Mouse (Mus musculus) embryo, embryonic 10.5 days (tissue): ENCODE measurements around the gene Tac4.

Experiments
- DNase-seq: peaks from one replicate; pipeline ENCODE4 v3.0.0-alpha.2; 2015; ENCODE audit warnings: low spot score

The Tac4 gene

DNA sequence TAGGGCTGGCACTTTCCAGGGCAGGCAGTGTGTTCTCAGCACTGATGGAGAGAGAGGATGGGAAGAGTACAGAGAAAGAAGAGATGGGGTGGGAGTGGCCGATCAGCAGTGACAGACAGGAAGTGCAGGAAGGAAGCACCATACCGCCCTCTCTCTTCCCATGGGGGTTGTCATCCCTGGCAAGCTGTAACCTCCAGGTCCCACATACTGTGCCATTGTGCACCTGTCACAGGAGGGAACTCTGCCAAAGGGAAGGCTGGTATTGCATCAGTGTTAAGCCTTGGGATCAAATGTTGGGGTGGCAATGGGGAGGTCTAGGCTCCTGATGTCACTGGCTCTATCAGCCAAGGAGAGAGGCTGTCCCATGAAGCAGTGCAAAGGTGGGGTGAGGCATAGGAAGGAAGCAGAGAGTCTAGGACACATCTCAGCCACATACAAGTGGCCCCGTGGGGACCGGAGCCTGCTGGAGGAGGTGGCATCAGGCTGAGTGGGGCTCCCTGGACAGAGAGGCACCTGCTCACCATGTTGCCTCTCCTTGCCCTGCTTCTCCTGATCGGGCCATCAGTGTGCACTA is at the start of gene Tac4:
Gene Tac4 (plus strand): TSS at position 352 of the 574 bp plus-strand sequence.
- DNase-seq: no peak

DNA sequence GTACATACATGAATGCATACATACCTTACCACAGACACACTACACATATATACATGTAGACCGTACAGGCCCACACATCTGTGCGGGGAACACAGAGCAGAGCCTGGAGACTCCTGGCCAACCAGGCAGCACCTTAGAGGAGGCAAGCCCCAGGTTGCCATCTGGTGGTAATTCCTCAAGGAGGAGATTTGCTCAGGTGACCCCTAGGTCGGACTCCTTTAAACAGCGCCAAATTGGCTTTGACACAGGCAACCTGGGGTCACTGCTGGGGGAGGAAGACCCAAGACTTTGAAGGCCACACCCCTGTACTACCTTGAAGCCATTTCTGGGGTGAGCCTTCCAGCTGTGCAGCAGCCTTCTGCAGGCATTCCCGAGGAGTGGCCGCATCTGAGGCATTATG is 47.7 kb upstream of the Tac4 start:
- DNase-seq: no peak

- DNase-seq: peak; percentile 40
Measured at GRCm38 (mm10) chr11:95214305-95214704, 47.0 kb upstream of the Tac4 start.

DNA sequence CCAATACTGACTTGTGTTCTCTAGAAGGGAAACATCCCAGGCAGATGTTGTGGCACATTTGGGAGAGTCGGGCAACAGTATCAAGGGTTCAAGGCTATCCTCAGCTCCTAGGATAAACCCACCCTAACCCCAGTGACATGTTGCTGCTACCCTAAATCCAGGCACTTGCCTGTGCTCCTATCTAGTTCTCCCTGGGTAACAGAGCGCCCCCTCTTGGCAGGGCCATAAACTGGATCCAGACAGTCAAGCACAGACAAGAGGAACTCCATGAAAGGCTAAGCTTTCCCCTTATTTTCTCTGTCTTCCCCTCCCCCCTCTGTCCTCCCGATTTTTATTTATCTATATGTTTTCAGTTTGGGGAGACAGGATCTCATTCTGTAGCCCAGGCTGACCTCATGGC is 45.1 kb upstream of the Tac4 start:
- DNase-seq: no peak

DNA sequence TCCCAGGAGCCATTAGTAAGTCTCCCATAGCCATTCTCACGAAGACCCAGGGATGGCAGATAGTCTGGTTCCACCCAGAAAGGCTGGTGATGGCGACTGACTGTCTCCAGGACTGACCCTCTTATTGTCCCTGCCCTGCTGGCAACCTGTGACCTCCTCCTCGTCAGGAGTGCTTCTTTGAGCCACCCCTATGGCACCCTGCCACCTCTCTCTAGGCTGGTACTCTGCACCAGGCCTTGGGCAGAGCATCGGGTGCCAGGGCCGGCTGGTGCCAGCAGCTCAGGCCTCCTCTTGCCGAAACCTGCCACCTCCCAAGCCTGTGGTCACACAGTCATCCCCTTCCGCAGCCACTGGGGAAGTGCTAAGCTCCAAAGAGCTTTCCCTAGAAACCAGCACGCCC is 42.2 kb upstream of the Tac4 start:
- no peak for DNase-seq

DNA sequence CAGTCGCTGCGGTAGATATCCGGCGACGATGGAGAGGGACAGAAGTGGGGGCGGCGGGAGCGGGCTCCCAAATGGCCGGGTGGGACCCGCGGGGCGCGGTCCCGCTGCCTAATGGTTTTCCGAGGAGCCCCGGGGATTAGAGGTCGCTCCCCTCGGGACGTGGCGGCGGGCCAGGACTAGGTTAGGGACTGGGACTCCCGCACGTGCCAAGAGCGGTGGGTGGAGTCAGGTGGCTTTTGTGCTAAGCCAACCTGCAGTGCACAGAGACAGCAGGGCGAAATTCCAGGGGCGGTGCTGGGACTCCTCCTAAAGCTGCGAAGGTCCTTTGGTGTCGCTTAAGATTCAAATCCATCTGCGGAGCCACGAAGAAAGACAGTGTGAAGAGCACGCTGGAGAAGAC is 37.9 kb upstream of the Tac4 start:
- peak; percentile 43 for DNase-seq

DNA sequence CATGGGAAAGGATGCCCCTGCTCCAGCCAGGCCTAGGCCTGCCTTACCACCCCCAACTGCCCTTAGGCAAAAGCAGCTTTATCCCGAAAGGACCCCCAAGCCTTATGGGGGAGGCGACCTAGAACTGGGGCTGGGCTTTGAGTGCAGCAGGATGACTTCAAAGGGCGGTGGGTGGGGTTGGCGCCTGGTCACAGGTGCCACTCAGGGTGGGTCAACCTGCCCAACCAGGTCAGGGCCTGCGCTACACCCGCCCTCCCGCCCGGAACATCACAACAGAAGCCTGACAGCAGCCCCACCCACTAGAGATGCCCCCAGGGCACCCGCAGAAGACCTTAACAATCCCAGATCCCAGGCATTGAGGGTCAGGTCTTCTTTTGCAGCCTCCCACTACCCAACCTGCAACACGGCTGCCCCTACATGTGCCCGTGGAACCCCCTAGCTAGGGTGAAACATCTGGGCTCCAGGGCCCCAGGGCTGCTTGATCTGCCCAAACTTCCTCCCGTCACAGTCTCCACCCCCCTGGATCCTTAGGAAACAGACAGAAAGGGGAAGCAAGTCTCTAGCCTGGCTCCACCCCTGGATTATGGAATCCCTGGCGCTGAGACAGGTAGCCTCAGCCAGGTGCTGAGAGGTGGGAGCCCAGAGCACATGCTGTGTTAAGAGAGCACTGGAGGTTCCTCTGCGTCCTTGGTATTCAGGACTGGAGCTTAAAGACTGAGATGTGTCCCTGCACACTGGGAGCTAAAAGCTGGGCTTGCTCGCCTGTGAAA is 37.0 kb upstream of the Tac4 start:
- no peak for DNase-seq

- DNase-seq: no peak
Measured at GRCm38 (mm10) chr11:95225448-95225847, 35.9 kb upstream of the Tac4 start.

GRCm38 (mm10) chr11:95227467-95227866 is 33.9 kb upstream of the Tac4 start:
- DNase-seq: no peak

- DNase-seq: peak; percentile 79
Measured at GRCm38 (mm10) chr11:95231688-95232328, 29.5 kb upstream of the Tac4 start.

GRCm38 (mm10) chr11:95232329-95232696 is 29.0 kb upstream of the Tac4 start:
- no peak for DNase-seq

DNA sequence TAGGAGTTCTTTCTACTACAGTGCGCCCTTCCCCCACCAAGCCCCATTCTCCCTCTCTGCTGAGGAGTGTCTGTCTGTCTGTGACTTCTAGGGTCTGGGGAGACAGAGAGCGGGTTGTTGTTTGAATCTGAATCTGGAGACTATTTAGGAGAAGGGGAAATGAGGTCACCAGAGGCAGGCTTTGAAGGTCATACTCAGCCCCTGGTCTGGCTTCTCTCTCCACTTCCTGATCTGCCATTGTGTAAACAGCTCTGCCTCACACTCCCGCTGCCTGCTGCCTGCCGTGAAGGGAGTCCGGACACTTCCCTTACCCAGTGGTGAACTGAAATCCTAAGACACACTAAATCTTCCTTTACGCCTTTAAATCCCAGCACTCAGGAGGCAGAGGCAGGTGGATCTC is 22.9 kb upstream of the Tac4 start:
- DNase-seq: peak; percentile 52

DNA sequence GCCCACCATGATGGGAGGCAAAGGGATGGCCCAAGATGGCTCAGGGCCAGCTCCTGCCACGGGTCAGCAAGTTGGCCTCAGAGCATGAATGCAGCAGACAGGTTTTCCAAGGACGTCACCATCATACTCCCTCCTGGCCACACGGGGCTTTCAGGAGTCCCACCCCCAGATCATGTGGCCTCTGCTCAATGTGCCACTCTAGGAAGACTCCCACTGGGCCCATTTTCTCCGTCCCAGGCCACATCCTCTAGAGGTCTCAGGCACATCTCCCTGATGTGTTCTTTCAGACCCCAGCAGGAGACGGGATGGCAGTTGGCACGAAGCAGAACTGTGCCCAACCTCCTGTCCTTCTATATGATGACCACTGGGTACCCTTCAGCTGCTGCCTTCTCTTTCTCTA is 18.7 kb upstream of the Tac4 start:
- DNase-seq: no peak

- no peak for DNase-seq
Measured at GRCm38 (mm10) chr11:95245456-95245855, 15.9 kb upstream of the Tac4 start.

DNA sequence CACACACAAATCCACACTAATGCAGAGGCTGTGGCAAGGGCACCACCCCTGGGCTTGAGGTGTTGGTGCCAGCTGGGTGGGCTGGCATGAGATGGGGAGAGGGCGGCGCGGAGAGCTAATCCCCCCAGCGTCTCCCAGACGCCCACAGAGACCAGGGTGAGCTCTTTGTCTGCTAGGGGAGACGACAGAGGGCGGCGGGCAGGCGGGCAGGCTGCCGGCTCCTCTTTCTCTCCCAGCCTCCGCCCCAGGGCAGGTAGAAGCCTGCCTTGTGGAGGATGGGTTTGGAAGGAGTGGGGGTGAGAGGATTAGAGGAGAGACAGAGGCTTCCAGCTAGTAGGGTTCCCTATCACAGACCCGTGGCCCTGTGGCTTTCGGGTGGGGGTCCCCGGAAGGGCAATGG is 14.3 kb upstream of the Tac4 start:
- DNase-seq: no peak

DNA sequence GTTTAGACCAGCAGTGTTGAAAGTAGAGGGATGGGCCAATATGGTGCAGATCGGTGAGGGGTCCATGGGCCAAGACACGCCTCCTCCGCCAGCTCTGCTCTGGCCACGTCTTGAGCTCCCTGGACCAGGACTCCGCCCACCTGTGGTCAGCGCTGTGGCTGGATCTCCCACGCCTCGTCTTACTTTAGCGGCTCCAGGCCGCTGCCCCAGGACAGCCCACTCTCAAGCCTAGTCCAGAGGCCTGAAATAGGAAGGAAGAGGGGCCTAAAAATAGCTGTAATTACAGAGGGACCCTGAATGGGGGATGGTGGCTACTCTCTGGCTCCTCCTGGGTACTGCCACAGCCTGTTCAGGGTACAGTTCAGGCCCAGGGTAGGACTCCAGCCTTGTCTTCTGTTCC is 11.2 kb upstream of the Tac4 start:
- DNase-seq: no peak

DNA sequence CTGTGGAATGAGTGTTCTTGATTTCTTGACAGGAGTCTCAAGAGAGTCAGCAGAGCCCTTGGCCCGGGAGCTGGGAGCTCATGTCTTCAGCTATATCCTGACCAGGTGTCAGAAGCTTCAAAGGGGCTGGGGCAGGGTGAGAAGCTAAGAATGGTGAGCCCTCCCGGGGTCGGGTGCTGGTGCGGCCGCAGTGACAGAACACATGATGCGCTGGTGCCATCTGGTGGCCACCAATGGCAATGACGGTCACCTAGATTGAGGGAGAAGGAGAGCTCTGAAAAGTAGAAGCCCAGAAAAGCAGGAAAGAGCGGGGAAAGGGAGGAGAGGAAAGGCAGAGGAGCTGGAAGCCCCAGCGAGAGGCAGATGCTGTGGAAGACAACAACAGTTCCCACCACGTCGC is 10.0 kb upstream of the Tac4 start:
- DNase-seq: peak; percentile 90

DNA sequence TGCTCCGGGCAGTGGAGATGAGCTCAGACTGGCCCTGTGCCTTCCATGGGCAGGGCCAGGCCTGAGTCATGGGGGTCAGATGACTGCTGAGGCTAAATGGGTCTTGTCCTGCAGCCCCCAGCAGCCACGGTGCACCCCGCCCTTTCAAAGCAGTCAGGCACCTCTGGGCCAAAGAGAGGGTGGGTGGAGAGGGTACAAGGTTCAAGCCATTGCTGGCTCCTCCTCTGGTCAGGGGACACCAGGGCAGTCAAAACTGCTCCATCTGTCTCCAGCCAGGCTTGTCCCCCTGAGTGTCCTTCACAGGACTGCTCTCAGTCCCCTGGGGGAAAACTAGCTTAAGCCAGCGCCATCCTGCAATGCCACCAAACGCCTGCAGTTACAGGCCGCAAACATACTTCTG is 9.2 kb upstream of the Tac4 start:
- DNase-seq: no peak

- no peak for DNase-seq
Measured at GRCm38 (mm10) chr11:95254165-95254564, 7.2 kb upstream of the Tac4 start.

DNA sequence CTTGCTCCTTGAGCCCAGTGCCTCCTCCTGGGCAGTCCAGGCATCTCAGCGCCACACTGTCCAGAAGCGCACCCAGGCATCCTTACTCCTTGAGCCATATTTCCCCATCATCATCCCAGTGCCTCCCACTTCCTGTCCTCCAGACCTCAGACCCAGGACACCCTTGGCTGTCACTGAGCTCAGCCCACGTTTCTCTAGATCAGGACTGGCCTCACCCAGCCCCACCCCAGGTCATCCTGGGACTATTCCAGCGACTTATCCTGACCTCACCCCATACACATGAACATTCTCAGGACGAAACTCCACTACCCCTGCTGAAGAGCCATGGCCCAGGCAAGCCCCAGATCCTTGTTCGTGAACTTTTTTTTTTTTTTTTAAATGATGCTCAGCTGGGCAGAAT is 5.6 kb upstream of the Tac4 start:
- DNase-seq: no peak

- no peak for DNase-seq
Measured at GRCm38 (mm10) chr11:95257930-95258329, 3.4 kb upstream of the Tac4 start.

GRCm38 (mm10) chr11:95258490-95258889 is 2.8 kb upstream of the Tac4 start:
- DNase-seq: peak; percentile 89

- DNase-seq: peak; percentile 90
Measured at GRCm38 (mm10) chr11:95259088-95259849, 2.1 kb upstream of the Tac4 start.
